Mouse (Mus musculus): ENCODE data around the gene Kcnn1. TPM values are rescaled to one million over a fixed set of nuclear protein-coding genes. Genes with fewer than 3 reads are reported as not detected.

Gene Kcnn1
- polyA plus RNA-seq, 1 experiment = 0.72 TPM

DNA sequence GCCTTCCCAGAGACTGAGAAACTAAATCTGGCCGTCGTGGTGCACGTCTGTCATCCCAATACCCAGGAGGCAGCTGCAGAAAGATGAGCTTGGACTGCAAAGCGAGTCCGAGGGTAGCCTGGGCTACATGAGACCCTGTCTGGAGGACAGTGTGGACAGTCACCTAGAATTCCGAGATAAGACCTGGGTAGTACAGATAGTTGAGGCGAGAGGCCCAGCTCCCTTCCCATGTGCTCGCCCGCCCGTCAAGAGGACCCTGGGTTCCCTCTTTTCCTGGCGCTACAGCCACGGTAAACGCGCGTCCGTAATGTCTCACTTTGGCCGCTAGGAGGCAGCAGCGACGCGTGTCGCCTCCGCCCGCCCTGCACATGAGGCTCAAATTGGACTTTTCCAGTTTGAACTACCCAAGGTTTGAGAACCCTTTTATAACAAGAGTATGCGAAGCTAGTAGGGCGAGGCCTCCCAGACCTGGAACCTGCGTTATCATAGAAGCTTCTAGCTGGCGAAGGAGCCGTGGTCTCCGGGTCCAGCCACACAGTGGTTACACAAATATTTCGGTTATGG, 41.6 kb downstream of the Kcnn1 start:
- no peak overlapping the region for H3K4me3 ChIP-seq (ENCODE audit: control insufficient read depth, low read depth, low read length)
- no peak overlapping the region for H3K27ac ChIP-seq (ENCODE audit: control insufficient read depth, insufficient read depth, low read depth, low read length)
- no peak for TF ChIP-seq POLR2A (IDR thresholded peaks at IDR 0.05; ENCODE audit: control insufficient read depth, low read depth, low read length)
- TF ChIP-seq CTCF (IDR thresholded peaks at IDR 0.05; ENCODE audit: control insufficient read depth, insufficient read depth, insufficient replicate concordance, low read depth, low read length) = peak; percentile 99
- no peaks in the 10 kb centered on the region for H3K36me3 ChIP-seq (ENCODE audit: control insufficient read depth, insufficient read depth, low read length)
- no peaks in the 10 kb centered on the region for H3K27me3 ChIP-seq (ENCODE audit: control insufficient read depth, insufficient read depth, low read length)
- H3K4me1 ChIP-seq (ENCODE audit: control insufficient read depth, insufficient read depth, low read length) = peaks cover 22% of the 10 kb centered on the region

DNA sequence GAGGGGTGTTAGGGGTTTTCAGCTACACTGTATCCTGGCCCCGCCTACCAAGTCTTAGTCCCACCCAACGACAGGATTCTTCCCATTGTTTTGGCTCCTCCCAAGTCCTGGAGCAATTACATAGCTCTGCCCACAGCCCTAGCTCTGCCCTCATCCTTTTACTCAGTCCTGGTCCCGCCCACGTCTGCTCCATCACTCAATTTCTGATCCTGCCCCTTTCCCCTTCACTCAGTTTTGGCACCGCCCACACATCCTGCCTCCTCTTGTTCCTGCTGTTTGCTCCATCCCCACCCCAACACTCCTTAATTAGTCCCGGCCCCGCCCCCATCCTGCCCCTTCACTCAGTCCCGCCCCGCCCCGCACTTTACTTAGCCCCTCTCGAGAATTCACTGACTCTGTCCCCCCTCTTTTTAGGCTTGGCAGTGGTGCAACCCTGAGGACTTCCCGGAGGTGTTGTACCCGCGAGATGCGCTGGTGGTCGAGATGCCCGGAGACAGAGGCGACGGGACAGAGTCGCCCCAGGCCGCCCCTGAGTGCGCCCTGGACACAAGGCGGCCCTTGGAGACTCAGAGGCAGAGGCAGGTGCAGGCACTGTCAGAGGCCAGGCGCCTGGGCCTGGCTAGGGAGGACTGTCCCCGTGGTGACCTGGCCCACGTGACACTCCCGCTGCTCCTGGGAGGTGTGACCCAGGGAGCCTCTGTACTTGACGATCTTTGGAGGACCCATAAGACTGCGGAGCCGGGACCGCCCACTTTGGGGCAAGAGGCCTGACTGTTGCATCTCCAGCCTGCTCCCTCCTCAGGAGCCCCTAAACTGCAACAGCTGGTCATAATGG, 42.7 kb downstream of the Kcnn1 start:
- TF ChIP-seq CTCF (IDR thresholded peaks at IDR 0.05; ENCODE audit: control insufficient read depth, insufficient read depth, insufficient replicate concordance, low read depth, low read length) = no peak
- TF ChIP-seq POLR2A (IDR thresholded peaks at IDR 0.05; ENCODE audit: control insufficient read depth, low read depth, low read length) = no peak
- Histone ChIP-seq H3K4me1 (ENCODE audit: control insufficient read depth, insufficient read depth, low read length) (peaks cover 23% of the 10 kb centered on the region), H3K27me3 (ENCODE audit: control insufficient read depth, insufficient read depth, low read length) (no peaks in the 10 kb centered on the region), H3K27ac (ENCODE audit: control insufficient read depth, insufficient read depth, low read depth, low read length) (no peak overlapping the region), H3K36me3 (ENCODE audit: control insufficient read depth, insufficient read depth, low read length) (no peaks in the 10 kb centered on the region), H3K4me3 (ENCODE audit: control insufficient read depth, low read depth, low read length) (no peak overlapping the region)

DNA sequence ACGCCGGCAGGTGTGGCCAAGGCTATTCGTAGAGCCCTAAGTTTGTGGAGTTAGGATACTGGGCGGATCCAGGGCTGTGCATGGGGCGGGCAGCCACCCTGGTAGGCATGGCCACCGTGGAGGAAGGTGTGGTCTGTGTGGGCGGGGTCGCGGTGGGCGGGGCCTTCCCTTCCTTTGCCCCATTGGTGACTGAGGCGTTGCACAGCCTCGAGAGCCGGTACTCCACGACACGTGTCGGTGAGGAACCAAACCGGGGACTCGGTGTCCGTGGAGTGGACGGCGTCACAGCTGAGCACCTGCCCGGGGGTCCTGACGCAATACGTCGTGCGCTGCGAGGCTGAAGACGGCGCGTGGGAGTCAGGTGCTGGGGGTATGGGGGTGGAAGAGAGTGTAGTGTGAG, 46.4 kb downstream of the Kcnn1 start:
- Histone ChIP-seq H3K4me3 (ENCODE audit: control insufficient read depth, low read depth, low read length) (peak overlapping the region; percentile 52), H3K27ac (ENCODE audit: control insufficient read depth, insufficient read depth, low read depth, low read length) (no peak overlapping the region), H3K4me1 (ENCODE audit: control insufficient read depth, insufficient read depth, low read length) (peaks cover 19% of the 10 kb centered on the region), H3K36me3 (ENCODE audit: control insufficient read depth, insufficient read depth, low read length) (no peaks in the 10 kb centered on the region), H3K27me3 (ENCODE audit: control insufficient read depth, insufficient read depth, low read length) (no peaks in the 10 kb centered on the region)
- TF ChIP-seq POLR2A (IDR thresholded peaks at IDR 0.05; ENCODE audit: control insufficient read depth, low read depth, low read length) (no peak), CTCF (IDR thresholded peaks at IDR 0.05; ENCODE audit: control insufficient read depth, insufficient read depth, insufficient replicate concordance, low read depth, low read length) (no peak)

DNA sequence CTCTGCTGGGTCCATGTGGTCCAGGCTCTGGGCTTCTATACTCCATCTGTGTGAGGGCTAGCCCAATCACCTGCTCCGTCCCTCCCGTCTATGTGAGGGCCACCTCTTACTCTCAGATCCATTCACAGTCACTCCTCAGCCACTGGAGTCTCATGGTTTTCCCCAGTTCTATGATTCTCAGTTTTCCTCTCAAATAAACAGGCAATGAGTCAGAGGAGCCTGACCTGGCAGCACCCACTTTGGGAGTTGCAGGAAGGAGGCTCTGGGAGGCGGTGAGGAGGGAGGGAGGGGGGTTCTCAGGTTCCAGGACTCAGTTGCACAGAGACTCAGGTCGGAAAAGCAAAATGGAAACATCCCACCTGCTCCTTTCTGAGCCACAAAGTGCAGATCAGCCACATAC, 50.2 kb downstream of the Kcnn1 start:
- Histone ChIP-seq H3K4me3 (ENCODE audit: control insufficient read depth, low read depth, low read length) (no peak overlapping the region), H3K4me1 (ENCODE audit: control insufficient read depth, insufficient read depth, low read length) (peaks cover 9% of the 10 kb centered on the region), H3K27ac (ENCODE audit: control insufficient read depth, insufficient read depth, low read depth, low read length) (no peak overlapping the region), H3K27me3 (ENCODE audit: control insufficient read depth, insufficient read depth, low read length) (no peaks in the 10 kb centered on the region), H3K36me3 (ENCODE audit: control insufficient read depth, insufficient read depth, low read length) (no peaks in the 10 kb centered on the region)
- no peak for TF ChIP-seq CTCF (IDR thresholded peaks at IDR 0.05; ENCODE audit: control insufficient read depth, insufficient read depth, insufficient replicate concordance, low read depth, low read length)
- TF ChIP-seq POLR2A (IDR thresholded peaks at IDR 0.05; ENCODE audit: control insufficient read depth, low read depth, low read length) = no peak

DNA sequence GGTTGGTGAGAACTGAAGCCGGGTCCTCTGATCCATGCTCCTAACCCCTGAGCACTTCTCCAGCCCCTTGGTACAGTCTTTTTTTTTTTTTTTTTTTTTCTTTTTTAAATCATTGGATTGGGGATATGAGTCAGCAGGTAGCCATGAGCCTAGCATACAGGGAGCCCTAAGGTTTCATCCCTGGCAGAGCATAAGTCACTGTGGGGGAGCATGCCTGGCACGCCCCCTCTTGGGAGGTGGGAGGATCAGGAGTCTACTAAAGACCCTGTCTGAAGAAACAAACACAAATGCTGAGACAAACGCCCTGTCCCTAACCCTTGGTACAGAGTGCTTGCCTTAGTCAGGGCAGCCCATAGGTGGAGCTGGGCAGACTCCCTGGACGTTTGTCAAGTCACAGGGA, 51.0 kb downstream of the Kcnn1 start:
- no peaks in the 10 kb centered on the region for H3K27me3 ChIP-seq (ENCODE audit: control insufficient read depth, insufficient read depth, low read length)
- no peak for TF ChIP-seq CTCF (IDR thresholded peaks at IDR 0.05; ENCODE audit: control insufficient read depth, insufficient read depth, insufficient replicate concordance, low read depth, low read length)
- TF ChIP-seq POLR2A (IDR thresholded peaks at IDR 0.05; ENCODE audit: control insufficient read depth, low read depth, low read length) = no peak
- H3K36me3 ChIP-seq (ENCODE audit: control insufficient read depth, insufficient read depth, low read length) = no peaks in the 10 kb centered on the region
- no peak overlapping the region for H3K27ac ChIP-seq (ENCODE audit: control insufficient read depth, insufficient read depth, low read depth, low read length)
- peaks cover 7% of the 10 kb centered on the region for H3K4me1 ChIP-seq (ENCODE audit: control insufficient read depth, insufficient read depth, low read length)
- no peak overlapping the region for H3K4me3 ChIP-seq (ENCODE audit: control insufficient read depth, low read depth, low read length)

DNA sequence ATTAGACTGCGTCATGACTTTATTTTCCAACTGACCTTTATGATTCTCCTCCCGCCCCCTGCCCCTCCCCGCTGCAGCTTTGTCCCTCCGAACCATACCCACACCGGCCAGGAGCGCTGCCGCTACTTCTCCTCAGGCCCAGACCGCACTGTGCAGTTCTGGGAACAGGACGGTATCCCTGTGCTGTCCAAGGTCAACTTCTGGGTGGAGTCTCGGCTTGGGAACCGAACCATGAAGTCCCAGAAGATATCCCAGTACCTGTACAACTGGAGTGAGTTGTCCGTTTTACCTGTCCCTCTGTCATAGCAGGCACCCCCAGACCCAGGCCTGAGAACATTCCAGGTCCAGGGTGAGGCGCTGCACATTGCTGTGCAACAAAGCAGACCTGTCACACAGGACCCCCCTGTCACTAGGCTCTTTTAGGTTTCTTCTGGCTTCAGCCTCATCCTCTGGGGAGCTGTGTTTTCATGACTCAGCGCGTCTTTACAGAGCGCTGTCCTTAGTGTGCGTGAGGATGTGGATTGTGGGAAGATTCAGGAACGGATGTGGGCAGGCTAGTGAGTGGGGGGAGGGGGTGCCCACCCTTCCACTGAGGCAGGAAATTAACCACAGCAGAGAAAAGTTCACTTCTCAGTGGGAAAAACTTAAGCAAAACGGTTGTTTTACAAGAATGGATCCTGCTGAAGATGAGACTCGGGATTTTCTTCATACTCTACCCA, 51.9 kb downstream of the Kcnn1 start:
- H3K36me3 ChIP-seq (ENCODE audit: control insufficient read depth, insufficient read depth, low read length) = no peaks in the 10 kb centered on the region
- no peaks in the 10 kb centered on the region for H3K4me1 ChIP-seq (ENCODE audit: control insufficient read depth, insufficient read depth, low read length)
- no peak overlapping the region for H3K27ac ChIP-seq (ENCODE audit: control insufficient read depth, insufficient read depth, low read depth, low read length)
- no peak for TF ChIP-seq CTCF (IDR thresholded peaks at IDR 0.05; ENCODE audit: control insufficient read depth, insufficient read depth, insufficient replicate concordance, low read depth, low read length)
- no peak for TF ChIP-seq POLR2A (IDR thresholded peaks at IDR 0.05; ENCODE audit: control insufficient read depth, low read depth, low read length)
- no peaks in the 10 kb centered on the region for H3K27me3 ChIP-seq (ENCODE audit: control insufficient read depth, insufficient read depth, low read length)
- no peak overlapping the region for H3K4me3 ChIP-seq (ENCODE audit: control insufficient read depth, low read depth, low read length)
